Mouse (Mus musculus) mesoderm, embryonic 11.5 days (tissue): ENCODE results near the gene Mcat.
A peak's percentile ranks its signal among the peaks of the same experiment; 100 is the strongest.

Experiments used
- DNase-seq: peaks from one replicate; pipeline ENCODE4 v3.0.0-alpha.2; 2012; ENCODE audit warnings: low read depth, low spot score

Gene Mcat

DNA sequence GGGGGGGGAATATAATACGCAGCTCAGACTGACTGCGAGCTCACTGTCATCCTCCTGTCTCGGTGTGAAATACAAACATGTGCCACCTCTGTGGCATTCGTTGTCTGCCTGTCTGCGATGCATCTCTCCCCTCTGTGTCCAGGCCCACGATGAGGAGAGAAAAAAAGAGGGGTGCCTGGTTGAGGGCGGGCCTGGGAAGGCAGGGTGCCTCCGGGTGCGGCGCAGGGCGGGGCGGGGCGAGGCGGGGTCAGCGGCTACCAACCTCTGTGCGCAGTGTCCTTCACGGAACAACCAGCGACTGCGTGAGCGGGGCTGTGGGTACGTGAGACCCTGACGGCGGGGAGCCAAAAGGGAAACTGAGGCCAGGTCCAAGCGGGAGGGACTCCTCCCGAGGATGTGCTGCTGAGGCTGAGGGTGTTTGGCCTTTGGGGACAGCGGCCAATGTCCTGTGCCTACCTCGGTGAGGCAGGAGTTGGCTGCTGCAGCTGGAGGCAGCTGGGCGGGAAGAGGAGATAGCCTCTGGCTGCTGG lies at the start of gene Mcat, which contains the start of gene Tspo:
TSS of gene Mcat (minus strand) at position 461 of the 530 bp plus-strand sequence.
TSS of gene Tspo (plus strand) at position 266 of the 530 bp plus-strand sequence.
- DNase-seq = no peak

GRCm38 (mm10) chr15:83607115-83607802 lies 43.7 kb upstream of the Mcat start:
- DNase-seq = peak; percentile 72

- no peak for DNase-seq
Measured at GRCm38 (mm10) chr15:83606700-83607099, 43.1 kb upstream of the Mcat start.

DNA sequence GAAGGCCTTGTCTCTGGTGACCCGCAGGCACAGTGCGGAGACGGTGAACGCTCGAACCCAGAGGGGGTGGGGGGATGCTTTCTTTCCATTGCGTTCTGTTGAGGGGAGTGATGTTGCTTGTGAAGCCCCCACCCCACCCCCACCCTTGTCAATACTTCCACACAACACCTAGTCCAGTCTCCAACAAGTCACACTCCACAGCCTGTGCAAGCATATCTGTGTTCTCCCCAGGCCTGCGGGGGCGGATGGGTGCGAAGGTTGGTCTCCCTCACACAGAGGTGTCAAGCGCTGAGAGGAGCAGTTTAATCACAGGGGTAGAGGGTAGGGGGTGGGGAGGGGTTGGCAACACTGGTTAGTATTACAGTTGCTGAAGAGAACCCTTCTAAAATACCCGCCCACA lies 42.6 kb upstream of the Mcat start:
- DNase-seq = no peak

- DNase-seq = no peak
Measured at GRCm38 (mm10) chr15:83603426-83603825, 39.8 kb upstream of the Mcat start.

DNA sequence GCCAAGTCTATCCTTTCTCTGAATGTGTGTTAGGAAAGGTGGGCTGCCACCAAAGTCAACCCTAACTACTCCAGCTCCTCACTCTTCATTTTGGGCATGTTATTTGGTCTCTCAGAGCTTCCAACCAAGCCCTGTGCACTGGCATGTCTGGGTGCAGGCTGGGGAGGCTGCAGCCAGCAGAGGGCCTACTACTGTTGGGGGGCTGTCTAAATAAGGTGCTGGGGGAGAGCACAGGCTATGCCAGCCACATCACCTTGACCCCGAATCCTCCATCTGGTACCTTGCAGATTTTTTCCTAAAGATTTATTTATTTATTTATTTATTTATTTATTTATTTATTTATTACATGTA lies 39.4 kb upstream of the Mcat start:
- no peak for DNase-seq

- no peak for DNase-seq
Measured at GRCm38 (mm10) chr15:83602372-83603045, 38.9 kb upstream of the Mcat start.

DNA sequence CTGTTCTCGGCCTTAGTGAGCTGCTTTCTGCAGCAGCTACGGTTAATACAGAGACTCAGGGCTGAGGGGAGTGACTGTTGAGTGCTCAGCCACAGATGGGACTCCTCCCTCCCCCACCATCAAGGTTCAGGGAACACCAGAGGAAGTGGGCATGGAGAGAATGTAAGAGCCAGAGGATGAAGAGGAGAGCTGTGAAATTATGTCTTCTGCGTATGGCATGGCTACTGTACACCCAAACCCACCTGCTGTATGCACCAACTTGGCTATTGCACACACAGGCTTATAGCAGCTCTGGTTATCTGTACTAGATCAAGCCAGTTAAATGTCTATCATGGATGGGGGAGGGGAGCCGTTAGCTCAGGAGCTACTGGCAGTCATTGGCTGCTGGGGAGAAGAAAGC lies 37.6 kb upstream of the Mcat start:
- DNase-seq = no peak

DNA sequence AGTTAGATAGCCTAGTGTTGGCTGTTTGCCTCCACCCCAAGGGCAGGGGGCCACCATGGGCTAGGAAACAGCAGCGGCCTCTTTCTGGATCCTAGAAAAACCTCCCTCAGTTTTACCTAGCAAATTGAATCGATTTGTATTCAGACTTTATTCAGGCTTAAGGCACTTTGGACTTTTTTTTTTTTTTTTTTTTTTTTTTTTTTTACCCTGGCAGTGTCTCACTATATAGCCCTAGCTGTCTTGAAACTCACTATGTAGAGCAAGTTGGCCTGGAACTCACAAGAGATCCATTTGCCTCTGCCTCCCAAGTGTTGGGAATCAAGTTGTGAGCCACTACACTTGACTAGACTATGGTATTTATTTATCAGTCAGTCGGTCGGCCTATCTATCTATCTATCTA lies 33.2 kb upstream of the Mcat start:
- DNase-seq = no peak

GRCm38 (mm10) chr15:83595364-83595711 lies 31.8 kb upstream of the Mcat start:
- DNase-seq = no peak

DNA sequence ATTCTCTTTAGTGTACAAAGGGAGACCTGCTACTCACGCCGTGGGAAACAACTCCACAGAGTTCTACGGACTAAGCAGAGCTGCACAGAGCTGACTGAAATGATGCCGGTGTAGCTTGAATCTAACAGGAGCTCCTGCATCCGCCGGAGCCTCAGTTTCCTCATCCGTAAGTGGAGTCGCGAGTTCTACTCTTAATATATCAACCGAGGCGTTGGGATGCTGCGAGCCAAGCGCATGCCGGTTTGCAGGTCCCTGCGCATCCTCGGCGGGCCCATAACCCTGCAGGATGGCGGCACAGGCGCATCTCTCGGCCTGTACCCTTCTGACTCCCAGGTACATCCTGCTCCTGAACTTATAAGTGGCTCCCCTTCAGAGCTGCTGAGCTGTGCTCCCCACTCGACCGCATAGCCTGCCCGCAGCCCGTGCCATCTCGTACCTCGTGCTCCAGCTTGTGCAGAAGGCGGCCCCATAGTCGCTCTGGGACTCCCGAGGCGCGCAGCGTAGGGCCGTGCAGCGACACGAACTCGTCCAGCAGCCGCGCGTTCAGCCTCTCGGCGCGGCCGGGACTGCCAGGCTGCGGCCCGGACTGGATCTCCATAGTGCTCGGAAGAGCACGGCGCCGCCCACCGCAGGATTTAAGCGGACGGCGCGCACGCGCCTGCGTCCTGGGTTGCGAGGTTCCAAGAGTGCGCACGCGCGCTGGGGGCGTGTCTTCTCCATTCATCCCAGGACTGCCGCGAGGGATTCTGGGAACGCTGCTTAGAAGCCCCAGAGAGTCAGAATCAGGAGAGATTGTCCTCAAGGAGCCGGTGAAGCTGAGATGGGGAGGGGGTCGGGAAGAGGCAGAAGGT lies 31.2 kb upstream of the Mcat start, which contains the start of gene Ttll12:
TSS of gene Ttll12 (minus strand) at position 645 of the 851 bp plus-strand sequence.
- peak; percentile 99 for DNase-seq

- peak; percentile 14 for DNase-seq
Measured at GRCm38 (mm10) chr15:83593702-83594512, 30.3 kb upstream of the Mcat start.

GRCm38 (mm10) chr15:83593189-83593585 lies 29.6 kb upstream of the Mcat start:
- no peak for DNase-seq

- DNase-seq = no peak
Measured at GRCm38 (mm10) chr15:83592260-83593188, 28.9 kb upstream of the Mcat start.

DNA sequence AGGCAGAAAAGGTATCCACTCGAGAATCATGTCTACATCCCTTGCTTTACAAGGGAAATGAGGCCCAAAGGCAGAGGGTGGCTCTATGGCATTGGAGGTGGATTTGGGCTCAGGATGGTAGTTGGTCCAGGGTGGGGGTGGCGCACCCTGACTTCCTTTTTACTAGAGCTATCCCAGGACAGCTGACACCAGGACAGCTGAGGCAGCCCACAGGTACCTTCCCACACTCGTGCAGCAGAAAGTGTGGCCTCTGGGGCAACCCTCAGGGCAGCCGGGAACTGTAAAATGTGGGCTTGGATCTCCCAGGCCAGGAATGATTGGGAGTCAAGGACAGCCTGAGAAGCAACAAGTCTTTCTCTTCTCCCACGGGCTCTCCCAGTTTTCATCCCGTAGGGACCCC lies 28.2 kb upstream of the Mcat start:
- DNase-seq = no peak

DNA sequence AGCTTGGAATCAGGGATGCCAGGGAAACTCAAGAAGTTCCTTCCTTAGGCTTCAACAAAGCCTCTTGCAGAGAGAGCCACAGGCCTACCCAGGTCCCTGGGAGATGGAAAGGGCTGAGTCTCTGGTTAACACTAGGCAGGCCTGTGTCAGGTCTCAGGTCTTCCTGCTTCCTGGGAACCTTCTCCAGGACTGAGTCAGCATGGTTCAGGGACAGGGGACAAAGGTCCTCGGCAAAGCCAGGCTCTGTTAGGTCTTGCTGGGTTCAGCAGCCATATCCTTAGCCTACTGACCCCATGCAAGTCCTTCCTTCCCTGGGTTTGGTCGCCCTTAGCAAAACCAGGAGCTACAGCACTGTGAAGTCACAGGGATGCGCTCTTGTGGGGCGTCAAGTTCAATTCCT lies 27.3 kb upstream of the Mcat start:
- no peak for DNase-seq

DNA sequence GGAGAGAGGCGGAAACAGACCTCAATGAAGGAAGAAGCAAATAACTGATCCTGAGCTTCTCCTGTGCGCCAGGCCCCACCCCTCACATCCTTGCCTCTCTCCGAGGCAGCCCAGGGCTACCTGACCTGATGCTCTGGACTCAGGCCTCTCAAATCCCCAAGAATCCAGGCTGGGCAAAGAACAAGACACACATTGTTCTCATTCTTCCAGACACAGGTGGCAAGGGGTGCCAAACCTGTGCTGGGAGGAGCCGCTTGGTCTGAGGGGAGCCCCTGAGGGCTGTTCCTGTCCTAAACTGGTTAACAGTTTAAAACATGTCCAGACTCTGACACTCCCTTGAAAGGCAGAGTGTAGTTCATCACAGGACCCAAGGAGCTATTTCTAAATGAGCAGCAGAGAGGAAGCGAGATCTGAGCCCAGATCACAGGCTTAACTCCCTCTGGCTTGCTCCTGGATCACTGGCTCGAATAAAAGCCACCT lies 21.2 kb upstream of the Mcat start:
- DNase-seq = no peak

DNA sequence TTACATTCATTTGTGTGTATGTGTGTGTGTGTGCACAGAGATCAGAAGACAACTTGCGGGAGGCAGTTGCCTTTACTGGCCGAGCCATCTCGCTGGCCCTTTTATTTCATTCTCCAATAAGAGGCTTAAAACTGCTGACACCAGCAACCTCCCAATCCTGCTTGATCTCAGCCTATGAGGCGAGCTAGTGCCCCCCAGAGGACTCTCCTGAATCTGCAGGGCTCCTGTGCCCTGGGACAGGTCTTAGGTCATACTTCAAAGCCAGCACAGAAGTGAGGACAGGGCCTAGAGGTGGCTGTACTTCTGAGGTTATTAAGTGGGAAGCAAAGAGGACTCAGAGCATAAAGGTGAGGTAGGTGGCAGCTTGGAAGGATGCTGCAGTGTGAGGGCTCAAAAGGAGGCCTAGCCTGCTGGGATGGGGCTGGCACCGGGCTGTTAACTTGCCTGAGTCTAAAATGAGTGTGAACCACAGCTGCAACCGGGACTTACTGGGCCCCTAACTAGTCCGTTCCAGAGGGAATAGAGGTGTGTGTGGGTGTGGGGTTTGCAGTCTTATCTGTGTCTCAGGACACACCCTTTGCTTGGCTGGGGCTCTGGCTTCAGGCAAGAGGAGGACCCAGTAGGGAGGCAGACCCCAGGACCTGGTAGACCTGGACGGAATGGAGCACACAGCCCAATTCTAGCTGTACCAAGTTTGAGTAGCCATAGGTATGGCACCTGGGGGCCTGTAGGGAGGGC lies 20.0 kb upstream of the Mcat start:
- DNase-seq = peak; percentile 29

DNA sequence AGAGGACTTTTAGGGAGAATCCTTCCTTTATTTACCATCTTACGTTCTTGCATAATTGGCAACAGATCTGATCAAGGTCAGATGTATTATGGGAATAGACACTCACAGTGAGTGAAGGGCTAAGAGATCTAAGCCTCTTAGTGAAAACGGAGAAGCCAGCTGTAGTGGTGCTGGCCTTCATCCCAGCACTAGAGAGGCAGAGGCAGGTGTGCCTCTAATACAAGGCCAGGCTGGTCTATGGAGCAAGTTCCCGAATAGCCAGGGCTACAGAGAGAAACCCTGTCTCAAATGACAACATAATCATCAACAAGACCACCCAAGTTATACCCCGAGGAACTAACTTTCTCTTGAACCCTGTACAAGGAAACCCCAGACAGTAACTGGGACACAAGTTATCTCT lies 19.3 kb upstream of the Mcat start:
- no peak for DNase-seq
